Mouse (Mus musculus): ENCODE data around the gene Gm572. TPM values are rescaled to one million over a fixed set of nuclear protein-coding genes. Genes with fewer than 3 reads are reported as not detected.
A peak's percentile ranks its signal among the peaks of the same experiment; 100 is the strongest.

Gm572 gene
- not detected in 2 replicates for polyA plus RNA-seq (2016; fragmentation: Nextera tagmentation; extraction: Ambion mirVana)

- no peak for ATAC-seq (ENCODE audit: low FRiP score, low read depth)
- H3K27ac ChIP-seq = no peak within 1 kb of the TSS
- no peaks in the 10 kb centered on the region for H3K36me3 ChIP-seq
- peak within 1 kb of the TSS; percentile 13; the same call in 1 of the 2 replicates for H3K4me2 ChIP-seq (replicated peaks)
- no peaks in the 10 kb centered on the region for H3K9me3 ChIP-seq
- WGBS = 72% methylated on average over 15 of the region's 15 CpGs
- no peak within 1 kb of the TSS for H3K4me3 ChIP-seq
- no peaks in the 10 kb centered on the region for H3K4me1 ChIP-seq
- H3K27me3 ChIP-seq (replicated peaks) = no peaks in the 10 kb centered on the region; the same call in none of the 2 replicates
- no peak within 1 kb of the TSS for H3K9ac ChIP-seq
Measured at GRCm38 (mm10) chr4:148643291-148644156, at the start of gene Gm572. TSS of gene Gm572 (plus strand) at chr4:148643317.

- H3K27me3 ChIP-seq (replicated peaks) = no peaks in the 10 kb centered on the region
- no peak overlapping the region for H3K27ac ChIP-seq
- H3K4me2 ChIP-seq (replicated peaks) = no peak overlapping the region
- peaks cover 49% of the 10 kb centered on the region for H3K36me3 ChIP-seq
- no peak overlapping the region for H3K4me3 ChIP-seq
- ATAC-seq (ENCODE audit: low FRiP score, low read depth) = no peak
- 94% methylated on average over 11 of the region's 11 CpGs for WGBS
- no peak overlapping the region for H3K9ac ChIP-seq
- peaks cover 20% of the 10 kb centered on the region for H3K4me1 ChIP-seq
- H3K9me3 ChIP-seq = no peaks in the 10 kb centered on the region
Measured at GRCm38 (mm10) chr4:148593996-148594395, 49.1 kb upstream of the Gm572 start.

- no peaks in the 10 kb centered on the region for H3K27me3 ChIP-seq (replicated peaks)
- H3K4me1 ChIP-seq = peaks cover 16% of the 10 kb centered on the region
- ATAC-seq (ENCODE audit: low FRiP score, low read depth) = no peak
- H3K27ac ChIP-seq = no peak overlapping the region
- no peaks in the 10 kb centered on the region for H3K9me3 ChIP-seq
- H3K36me3 ChIP-seq = peaks cover 49% of the 10 kb centered on the region
- H3K9ac ChIP-seq = no peak overlapping the region
- no peak overlapping the region for H3K4me3 ChIP-seq
- no peak overlapping the region for H3K4me2 ChIP-seq (replicated peaks)
- 92% methylated on average over 6 of the region's 6 CpGs for WGBS
Measured at GRCm38 (mm10) chr4:148595916-148596315, 47.2 kb upstream of the Gm572 start.

- 98% methylated on average over 3 of the region's 3 CpGs for WGBS
- no peak for ATAC-seq (ENCODE audit: low FRiP score, low read depth)
- H3K4me2 ChIP-seq (replicated peaks) = no peak overlapping the region
- no peak overlapping the region for H3K4me3 ChIP-seq
- no peaks in the 10 kb centered on the region for H3K9me3 ChIP-seq
- no peak overlapping the region for H3K9ac ChIP-seq
- peaks cover 49% of the 10 kb centered on the region for H3K36me3 ChIP-seq
- peaks cover 16% of the 10 kb centered on the region for H3K4me1 ChIP-seq
- H3K27ac ChIP-seq = no peak overlapping the region
- no peaks in the 10 kb centered on the region for H3K27me3 ChIP-seq (replicated peaks)
Measured at GRCm38 (mm10) chr4:148596731-148597130, 46.4 kb upstream of the Gm572 start.

GRCm38 (mm10) chr4:148598826-148599225, 44.3 kb upstream of the Gm572 start:
- Histone ChIP-seq H3K36me3 (peaks cover 41% of the 10 kb centered on the region), H3K4me1 (no peaks in the 10 kb centered on the region), H3K9me3 (no peaks in the 10 kb centered on the region), H3K9ac (no peak overlapping the region), H3K27me3 (replicated peaks) (no peaks in the 10 kb centered on the region), H3K4me2 (replicated peaks) (no peak overlapping the region), H3K4me3 (no peak overlapping the region), H3K27ac (no peak overlapping the region)
- ATAC-seq (ENCODE audit: low FRiP score, low read depth) = no peak
- WGBS = 92% methylated on average over 12 of the region's 12 CpGs

- ATAC-seq (ENCODE audit: low FRiP score, low read depth) = no peak
- H3K9ac ChIP-seq = no peak overlapping the region
- no peak overlapping the region for H3K4me2 ChIP-seq (replicated peaks)
- peaks cover 26% of the 10 kb centered on the region for H3K36me3 ChIP-seq
- H3K27ac ChIP-seq = no peak overlapping the region
- no peaks in the 10 kb centered on the region for H3K27me3 ChIP-seq (replicated peaks)
- WGBS = 89% methylated on average over 4 of the region's 4 CpGs
- H3K4me3 ChIP-seq = no peak overlapping the region
- no peaks in the 10 kb centered on the region for H3K9me3 ChIP-seq
- no peaks in the 10 kb centered on the region for H3K4me1 ChIP-seq
Measured at GRCm38 (mm10) chr4:148600316-148600715, 42.8 kb upstream of the Gm572 start.

GRCm38 (mm10) chr4:148601871-148602270, 41.2 kb upstream of the Gm572 start:
- no peak overlapping the region for H3K4me3 ChIP-seq
- no peaks in the 10 kb centered on the region for H3K4me1 ChIP-seq
- H3K27ac ChIP-seq = no peak overlapping the region
- H3K9me3 ChIP-seq = no peaks in the 10 kb centered on the region
- ATAC-seq (ENCODE audit: low FRiP score, low read depth) = no peak
- H3K36me3 ChIP-seq = peaks cover 13% of the 10 kb centered on the region
- H3K27me3 ChIP-seq (replicated peaks) = no peaks in the 10 kb centered on the region
- 89% methylated on average over 4 of the region's 4 CpGs for WGBS
- H3K9ac ChIP-seq = no peak overlapping the region
- H3K4me2 ChIP-seq (replicated peaks) = no peak overlapping the region

GRCm38 (mm10) chr4:148602357-148603120, 40.6 kb upstream of the Gm572 start, which contains the start of gene Masp2:
TSS of gene Masp2 (plus strand) at chr4:148602554.
- Histone ChIP-seq H3K4me1 (no peaks in the 10 kb centered on the region), H3K4me2 (replicated peaks) (no peak within 1 kb of the TSS), H3K9ac (no peak within 1 kb of the TSS), H3K9me3 (no peaks in the 10 kb centered on the region), H3K36me3 (peaks cover 12% of the 10 kb centered on the region), H3K27ac (no peak within 1 kb of the TSS), H3K4me3 (no peak within 1 kb of the TSS), H3K27me3 (replicated peaks) (no peaks in the 10 kb centered on the region)
- WGBS = 92% methylated on average over 14 of the region's 14 CpGs
- ATAC-seq (ENCODE audit: low FRiP score, low read depth) = no peak

GRCm38 (mm10) chr4:148603376-148604139, 39.6 kb upstream of the Gm572 start:
- H3K4me2 ChIP-seq (replicated peaks) = no peak overlapping the region
- H3K9ac ChIP-seq = no peak overlapping the region
- no peak overlapping the region for H3K4me3 ChIP-seq
- no peaks in the 10 kb centered on the region for H3K9me3 ChIP-seq
- no peaks in the 10 kb centered on the region for H3K4me1 ChIP-seq
- H3K27me3 ChIP-seq (replicated peaks) = no peaks in the 10 kb centered on the region
- H3K36me3 ChIP-seq = peaks cover 8% of the 10 kb centered on the region
- no peak overlapping the region for H3K27ac ChIP-seq
- 68% methylated on average over 10 of the region's 10 CpGs for WGBS
- ATAC-seq (ENCODE audit: low FRiP score, low read depth) = no peak

GRCm38 (mm10) chr4:148604141-148604540, 39.0 kb upstream of the Gm572 start:
- Histone ChIP-seq H3K27me3 (replicated peaks) (no peaks in the 10 kb centered on the region), H3K4me2 (replicated peaks) (no peak overlapping the region), H3K27ac (no peak overlapping the region), H3K9ac (no peak overlapping the region), H3K4me3 (no peak overlapping the region), H3K36me3 (peaks cover 6% of the 10 kb centered on the region), H3K9me3 (no peaks in the 10 kb centered on the region), H3K4me1 (no peaks in the 10 kb centered on the region)
- WGBS = 79% methylated on average over 7 of the region's 7 CpGs
- ATAC-seq (ENCODE audit: low FRiP score, low read depth) = no peak

- Histone ChIP-seq H3K27me3 (replicated peaks) (no peaks in the 10 kb centered on the region), H3K4me2 (replicated peaks) (no peak overlapping the region), H3K36me3 (peaks cover 7% of the 10 kb centered on the region), H3K4me1 (no peaks in the 10 kb centered on the region), H3K9me3 (no peaks in the 10 kb centered on the region), H3K27ac (no peak overlapping the region), H3K9ac (no peak overlapping the region), H3K4me3 (no peak overlapping the region)
- no peak for ATAC-seq (ENCODE audit: low FRiP score, low read depth)
- WGBS = 83% methylated on average over 3 of the region's 3 CpGs
Measured at GRCm38 (mm10) chr4:148604541-148605165, 38.5 kb upstream of the Gm572 start.
